Mouse (Mus musculus): ENCODE results near the gene Grin3a. TPM values are rescaled to one million over a fixed set of nuclear protein-coding genes. Genes with fewer than 3 reads are reported as not detected.

Gene Grin3a
- 0.01 TPM for polyA plus RNA-seq (2021)

GRCm38 (mm10) chr4:49845612-49845985 lies at the start of gene Grin3a:
TSS of gene Grin3a (minus strand) at chr4:49845744.
- in situ Hi-C loops (cut with MboI; ENCODE audit: low pct_unique_long_range_greater_than_20kb) = no loop called here
- ATAC-seq (no peak), DNase-seq (ENCODE audit: low read depth, low spot score) (no peak)
- TF ChIP-seq CTCF (IDR thresholded peaks at IDR 0.05) = no peak
- H3K27me3 ChIP-seq = peaks cover 15% of the 10 kb centered on the region
- ChIA-PET CTCF (no interaction called here), POLR2A (no interaction called here)

- in situ Hi-C loops (cut with MboI; ENCODE audit: low pct_unique_long_range_greater_than_20kb) = no loop called here
- ChIA-PET POLR2A (no interaction called here), CTCF (no interaction called here)
- ATAC-seq (no peak), DNase-seq (ENCODE audit: low read depth, low spot score) (no peak)
- no peak for TF ChIP-seq CTCF (IDR thresholded peaks at IDR 0.05)
- H3K27me3 ChIP-seq = no peaks in the 10 kb centered on the region
Measured at GRCm38 (mm10) chr4:49891835-49892301, 46.3 kb upstream of the Grin3a start.

GRCm38 (mm10) chr4:49877084-49877483 lies 31.5 kb upstream of the Grin3a start:
- DNase-seq (ENCODE audit: low read depth, low spot score) (no peak), ATAC-seq (no peak)
- POLR2A ChIA-PET = no interaction called here
- TF ChIP-seq CTCF (IDR thresholded peaks at IDR 0.05) = no peak
- in situ Hi-C loops (cut with MboI; ENCODE audit: low pct_unique_long_range_greater_than_20kb) = no loop called here
- no peaks in the 10 kb centered on the region for H3K27me3 ChIP-seq
- CTCF ChIA-PET = no interaction called here

GRCm38 (mm10) chr4:49860611-49861010 lies 15.1 kb upstream of the Grin3a start:
- no peak for TF ChIP-seq CTCF (IDR thresholded peaks at IDR 0.05)
- no peak for DNase-seq (ENCODE audit: low read depth, low spot score)
- no peaks in the 10 kb centered on the region for H3K27me3 ChIP-seq
- in situ Hi-C loops (cut with MboI; ENCODE audit: low pct_unique_long_range_greater_than_20kb) = no loop called here
- POLR2A ChIA-PET = no interaction called here
- no peak for ATAC-seq
- CTCF ChIA-PET = no interaction called here

- ChIA-PET POLR2A (no interaction called here), CTCF (no interaction called here)
- H3K27me3 ChIP-seq = peaks cover 15% of the 10 kb centered on the region
- DNase-seq (ENCODE audit: low read depth, low spot score) = no peak
- in situ Hi-C loops (cut with MboI; ENCODE audit: low pct_unique_long_range_greater_than_20kb) = no loop called here
- TF ChIP-seq CTCF (IDR thresholded peaks at IDR 0.05) = no peak
- ATAC-seq = no peak
Measured at GRCm38 (mm10) chr4:49844828-49845611, 524 bp downstream of the Grin3a start.

- no peak for TF ChIP-seq CTCF (IDR thresholded peaks at IDR 0.05)
- ATAC-seq (no peak), DNase-seq (ENCODE audit: low read depth, low spot score) (no peak)
- H3K27me3 ChIP-seq = peaks cover 15% of the 10 kb centered on the region
- in situ Hi-C loops (cut with MboI; ENCODE audit: low pct_unique_long_range_greater_than_20kb) = no loop called here
- ChIA-PET CTCF (no interaction called here), POLR2A (no interaction called here)
Measured at GRCm38 (mm10) chr4:49844274-49844827, 1.2 kb downstream of the Grin3a start.

GRCm38 (mm10) chr4:49843787-49844186 lies 1.8 kb downstream of the Grin3a start:
- ATAC-seq (no peak), DNase-seq (ENCODE audit: low read depth, low spot score) (no peak)
- peaks cover 15% of the 10 kb centered on the region for H3K27me3 ChIP-seq
- TF ChIP-seq CTCF (IDR thresholded peaks at IDR 0.05) = no peak
- ChIA-PET POLR2A (no interaction called here), CTCF (no interaction called here)
- in situ Hi-C loops (cut with MboI; ENCODE audit: low pct_unique_long_range_greater_than_20kb) = no loop called here

GRCm38 (mm10) chr4:49832035-49832434 lies 13.5 kb downstream of the Grin3a start:
- H3K27me3 ChIP-seq = no peaks in the 10 kb centered on the region
- in situ Hi-C loops (cut with MboI; ENCODE audit: low pct_unique_long_range_greater_than_20kb) = no loop called here
- ATAC-seq (no peak), DNase-seq (ENCODE audit: low read depth, low spot score) (no peak)
- CTCF ChIA-PET = no interaction called here
- no peak for TF ChIP-seq CTCF (IDR thresholded peaks at IDR 0.05)
- POLR2A ChIA-PET = no interaction called here

- no peak for TF ChIP-seq CTCF (IDR thresholded peaks at IDR 0.05)
- POLR2A ChIA-PET = no interaction called here
- no peak for ATAC-seq
- in situ Hi-C loops (cut with MboI; ENCODE audit: low pct_unique_long_range_greater_than_20kb) = no loop called here
- CTCF ChIA-PET = no interaction called here
- no peak for DNase-seq (ENCODE audit: low read depth, low spot score)
- no peaks in the 10 kb centered on the region for H3K27me3 ChIP-seq
Measured at GRCm38 (mm10) chr4:49813852-49814251, 31.7 kb downstream of the Grin3a start.

GRCm38 (mm10) chr4:49806791-49807190 lies 38.8 kb downstream of the Grin3a start:
- DNase-seq (ENCODE audit: low read depth, low spot score) (no peak), ATAC-seq (no peak)
- ChIA-PET CTCF (no interaction called here), POLR2A (no interaction called here)
- in situ Hi-C loops (cut with MboI; ENCODE audit: low pct_unique_long_range_greater_than_20kb) = no loop called here
- TF ChIP-seq CTCF (IDR thresholded peaks at IDR 0.05) = no peak
- peaks cover 3% of the 10 kb centered on the region for H3K27me3 ChIP-seq

GRCm38 (mm10) chr4:49799338-49799737 lies 46.2 kb downstream of the Grin3a start:
- in situ Hi-C loops (cut with MboI; ENCODE audit: low pct_unique_long_range_greater_than_20kb) = no loop called here
- DNase-seq (ENCODE audit: low read depth, low spot score) = no peak
- TF ChIP-seq CTCF (IDR thresholded peaks at IDR 0.05) = no peak
- no peaks in the 10 kb centered on the region for H3K27me3 ChIP-seq
- no peak for ATAC-seq
- ChIA-PET POLR2A (no interaction called here), CTCF (no interaction called here)

- CTCF ChIA-PET = no interaction called here
- in situ Hi-C loops (cut with MboI; ENCODE audit: low pct_unique_long_range_greater_than_20kb) = no loop called here
- POLR2A ChIA-PET = no interaction called here
- H3K27me3 ChIP-seq = no peaks in the 10 kb centered on the region
- no peak for DNase-seq (ENCODE audit: low read depth, low spot score)
- no peak for ATAC-seq
- TF ChIP-seq CTCF (IDR thresholded peaks at IDR 0.05) = no peak
Measured at GRCm38 (mm10) chr4:49788971-49789370, 56.6 kb downstream of the Grin3a start.
